Mouse (Mus musculus) urinary bladder, postnatal 25 days (tissue): Measurements from ENCODE around the gene C9orf72.
A peak's percentile ranks its signal among the peaks of the same experiment; 100 is the strongest.

Experiments
- DNase-seq: peaks from one replicate; pipeline ENCODE4 v3.0.0; 2022; ENCODE audit warnings: low spot score

The C9orf72 gene

GRCm38 (mm10) chr4:35175566-35175965 is 50.4 kb downstream of the C9orf72 start:
- no peak for DNase-seq

DNA sequence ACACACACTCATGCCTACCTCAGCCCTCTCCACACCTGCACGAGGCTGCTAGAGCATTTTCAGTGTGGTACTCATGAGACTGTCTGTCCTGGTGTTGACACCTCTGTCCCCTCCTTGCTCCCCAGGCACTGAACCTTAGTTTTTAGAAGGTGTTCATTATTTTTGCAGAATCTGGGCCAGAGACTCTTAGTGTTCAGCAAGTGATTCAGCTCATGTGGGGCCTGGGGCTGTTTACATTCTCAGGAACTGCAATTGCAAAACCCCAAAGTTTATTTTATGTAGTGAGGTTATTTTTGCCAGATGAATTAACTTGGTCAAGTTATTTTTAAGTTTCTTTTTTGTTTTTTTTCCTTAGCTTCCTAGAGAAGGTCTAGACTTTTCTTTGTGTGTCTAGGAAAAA is 52.4 kb downstream of the C9orf72 start:
- DNase-seq, result no peak

DNA sequence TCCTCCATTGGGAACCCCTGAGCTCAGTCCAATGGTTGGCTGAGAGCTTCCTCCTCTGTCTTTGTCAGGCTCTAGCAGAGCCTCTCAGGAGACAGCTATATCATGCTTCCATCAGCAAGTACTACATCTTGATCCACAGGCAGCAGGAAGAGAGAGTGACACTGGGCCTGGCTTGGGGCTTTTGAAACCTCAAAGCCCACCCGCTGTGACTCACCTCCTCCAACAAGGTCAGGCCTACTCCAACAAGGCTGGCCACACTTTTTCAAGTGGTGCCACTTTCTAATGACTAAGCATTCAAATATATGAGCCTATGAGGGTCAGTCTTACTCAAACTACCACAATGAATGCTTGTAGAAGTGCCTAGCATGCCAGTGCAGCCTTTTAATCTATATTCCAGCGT is 53.5 kb downstream of the C9orf72 start:
- DNase-seq, result no peak

DNA sequence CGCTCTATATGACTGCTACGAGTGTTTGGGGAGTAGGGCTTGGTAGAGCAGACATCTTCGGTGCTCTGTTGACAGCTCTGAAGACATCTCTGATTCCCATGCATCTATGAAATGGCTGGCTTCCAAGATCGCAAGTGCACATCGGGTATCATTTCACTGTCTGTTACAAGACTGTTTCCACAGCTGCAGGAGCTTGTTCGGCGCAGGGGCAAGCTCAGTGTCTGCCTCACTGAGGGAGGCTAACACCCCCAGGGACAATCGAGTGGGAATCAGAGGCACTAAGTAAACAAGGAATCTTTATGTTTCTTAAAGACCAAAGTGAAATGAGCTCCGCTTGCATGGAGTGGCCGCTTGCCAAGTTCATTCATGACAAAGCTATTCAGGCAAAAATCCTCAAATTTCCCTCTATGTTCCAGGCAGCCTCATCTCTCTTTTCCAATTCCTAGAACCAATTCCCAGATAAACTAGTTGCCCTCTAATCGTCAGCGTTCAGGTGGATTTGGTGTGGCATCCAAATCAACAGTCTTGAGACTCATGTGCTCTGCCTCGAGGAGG is 56.3 kb downstream of the C9orf72 start:
- DNase-seq, result no peak

DNA sequence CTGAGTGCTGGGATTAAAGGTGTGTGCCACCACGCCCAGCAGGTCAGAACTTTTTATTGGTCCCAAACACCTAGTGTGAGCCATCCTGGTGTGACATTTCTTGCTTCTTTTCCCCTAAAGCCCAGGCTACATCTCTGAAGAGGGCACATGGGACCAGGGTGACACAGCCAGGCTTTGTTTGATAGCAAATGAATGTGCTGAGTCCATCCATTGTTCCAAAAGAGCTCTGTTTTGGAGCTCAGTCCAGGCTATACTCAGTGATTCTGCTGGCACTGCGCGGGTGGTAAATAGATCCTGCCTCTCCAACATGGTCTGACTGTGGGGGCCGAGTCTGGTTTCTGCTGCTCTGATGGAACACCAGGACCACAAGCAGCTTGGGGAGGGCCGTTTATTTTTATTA is 58.1 kb downstream of the C9orf72 start:
- no peak for DNase-seq

DNA sequence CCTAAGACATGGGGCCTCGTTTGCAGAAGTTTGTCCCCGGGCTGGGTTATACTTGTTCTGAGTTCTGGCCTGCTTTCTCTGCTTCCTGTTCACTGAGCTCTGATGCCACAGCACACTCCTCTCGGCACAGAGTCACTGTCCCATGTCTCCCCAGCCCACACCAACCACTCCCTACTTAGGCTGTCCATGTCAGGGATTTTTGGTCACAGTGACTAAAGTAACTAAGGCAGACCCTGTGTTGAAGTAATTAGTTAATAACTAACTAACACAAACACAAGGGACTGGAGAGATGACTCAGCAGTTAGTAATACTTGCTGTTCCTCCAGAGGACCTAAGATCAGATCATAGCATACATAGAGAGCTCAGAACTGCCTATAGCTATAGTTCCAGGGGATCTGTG is 60.0 kb downstream of the C9orf72 start:
- DNase-seq, result no peak

- no peak for DNase-seq
These were observed 60.7 kb downstream of the C9orf72 start for GRCm38 (mm10) chr4:35165275-35165674.

GRCm38 (mm10) chr4:35157815-35158214 is 68.2 kb downstream of the C9orf72 start:
- no peak for DNase-seq

DNA sequence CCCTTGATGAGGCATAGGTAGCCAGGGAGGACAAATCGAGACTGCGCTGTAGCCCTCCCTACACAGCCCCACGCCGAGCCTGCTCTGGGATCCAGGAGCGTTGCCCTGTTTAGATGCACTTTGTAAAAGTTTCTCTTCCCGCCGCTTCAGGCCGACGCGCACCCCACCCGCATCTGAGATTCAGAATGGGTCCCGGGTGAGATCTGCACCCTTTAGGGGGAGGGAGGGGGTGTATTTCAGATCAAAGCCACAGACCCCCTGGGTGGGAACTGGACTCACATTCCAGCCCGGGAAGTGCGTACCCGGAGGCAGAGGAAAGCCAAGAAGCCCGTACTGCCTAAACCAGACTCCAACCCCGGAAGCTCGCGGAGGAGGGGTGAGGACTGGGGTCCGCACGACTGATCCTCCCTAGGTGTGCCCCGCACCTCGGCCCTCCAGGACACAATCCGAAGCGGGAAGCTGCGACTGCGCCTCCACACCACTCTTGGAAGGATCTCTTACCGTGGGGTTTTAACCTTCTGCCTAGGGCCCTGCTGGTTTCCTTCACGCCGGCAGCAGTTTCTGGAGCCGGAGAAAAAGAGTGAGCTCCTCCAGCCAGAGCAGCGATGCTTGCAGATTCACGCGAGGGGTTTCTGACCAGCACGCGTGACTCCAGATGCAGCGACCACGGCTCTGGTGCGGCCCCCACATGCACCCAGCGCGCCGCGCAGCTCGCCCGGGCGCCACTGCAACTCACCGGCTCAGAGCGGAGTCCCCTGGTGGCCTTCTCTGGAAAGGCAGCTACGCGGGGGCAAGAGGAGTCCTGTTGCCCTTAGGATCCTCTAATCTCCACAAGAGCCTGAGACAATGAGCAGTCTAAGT is 69.0 kb downstream of the C9orf72 start, which contains the start of gene Mob3b:
TSS of gene Mob3b (minus strand) at position 734 of the 861 bp plus-strand sequence.
- peak; percentile 86 for DNase-seq

DNA sequence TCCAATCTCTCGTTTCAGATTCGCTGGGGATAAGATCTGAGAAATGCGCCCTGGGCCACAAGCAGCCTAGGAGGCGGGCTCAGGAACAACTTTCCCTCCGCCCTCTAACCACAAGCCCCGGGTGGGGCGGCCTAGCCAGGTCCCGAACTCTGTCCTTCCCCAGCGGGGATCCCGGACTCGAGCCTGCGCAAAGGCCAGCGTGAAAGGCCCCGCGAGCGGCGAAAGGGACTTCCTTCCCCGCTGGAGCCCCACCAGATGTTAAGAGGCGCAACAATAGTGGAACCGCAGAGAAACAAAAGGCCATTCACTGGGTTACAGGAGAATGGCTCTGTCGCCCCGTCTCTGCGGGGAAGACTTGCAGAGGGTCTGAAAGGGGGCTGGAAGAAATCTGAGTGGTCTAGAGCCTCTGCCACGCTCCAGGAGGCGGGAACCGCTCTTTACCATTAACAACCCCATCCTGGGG is 69.8 kb downstream of the C9orf72 start:
- peak; percentile 63 for DNase-seq

- DNase-seq, result peak; percentile 30
These were observed 70.6 kb downstream of the C9orf72 start for GRCm38 (mm10) chr4:35155132-35155922.

- DNase-seq, result no peak
These were observed 71.9 kb downstream of the C9orf72 start for GRCm38 (mm10) chr4:35154051-35154450.

DNA sequence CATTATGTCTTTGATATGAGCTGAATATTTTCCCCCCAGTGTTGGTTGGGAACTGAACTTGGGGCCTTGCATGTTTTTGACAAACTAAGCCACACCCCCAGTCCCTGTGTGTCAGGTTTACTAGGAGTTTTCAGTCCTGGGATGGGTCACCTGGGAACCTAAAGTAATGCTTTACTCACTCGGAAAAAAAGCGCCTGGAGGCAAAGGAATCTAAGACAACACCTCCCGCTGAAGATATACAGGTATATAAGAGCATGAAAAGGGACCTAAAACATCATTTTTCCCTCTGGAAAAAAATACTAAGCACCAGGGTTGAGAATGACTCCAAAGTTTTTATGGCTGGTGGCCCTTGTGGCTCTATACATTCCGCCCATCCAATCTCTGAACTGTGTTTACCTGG is 74.2 kb downstream of the C9orf72 start, which contains the start of gene Ifnk:
TSS of gene Ifnk (plus strand) at position 301 of the 400 bp plus-strand sequence.
- no peak for DNase-seq

- DNase-seq, result no peak
These were observed 75.3 kb downstream of the C9orf72 start for GRCm38 (mm10) chr4:35150706-35151105.

GRCm38 (mm10) chr4:35148326-35148725 is 77.6 kb downstream of the C9orf72 start:
- no peak for DNase-seq

DNA sequence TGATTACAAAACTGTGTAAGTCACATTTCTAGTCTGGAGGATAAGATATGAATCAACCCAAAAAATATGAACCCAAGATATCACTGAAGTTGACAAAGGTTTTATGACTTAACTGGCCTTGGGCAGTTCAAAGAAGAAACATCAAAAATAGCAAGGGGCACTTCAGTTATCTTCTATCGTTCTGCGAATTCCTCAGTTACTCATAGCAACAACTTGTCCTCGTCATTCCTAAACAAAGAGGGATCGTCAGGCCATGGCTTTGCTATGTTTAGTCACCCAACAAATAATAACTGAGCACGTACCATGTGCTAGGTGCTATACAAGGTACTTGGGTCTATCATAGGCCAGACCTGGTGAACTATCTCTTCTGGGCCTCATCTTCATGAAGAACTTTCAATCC is 79.4 kb downstream of the C9orf72 start:
- DNase-seq, result no peak

GRCm38 (mm10) chr4:35145726-35146125 is 80.2 kb downstream of the C9orf72 start:
- DNase-seq, result no peak

GRCm38 (mm10) chr4:35143472-35144102 is 82.4 kb downstream of the C9orf72 start:
- DNase-seq, result no peak
